Mouse (Mus musculus): ENCODE measurements around the gene Slc12a8. TPM values are rescaled to one million over a fixed set of nuclear protein-coding genes. Genes with fewer than 3 reads are reported as not detected.
A peak's percentile ranks its signal among the peaks of the same experiment; 100 is the strongest.
"Not testable (repeated sequence)": the region's sequence is repeated elsewhere in the genome, so short reads cannot be mapped to it uniquely, and the experiment has no call there.

The Slc12a8 gene
- 1 to 10 TPM in 3 of 4 experiments, under 1 TPM in 1; 0.80 to 1.6 (median 1.3) TPM for total RNA-seq (2022)

- peak in 1 of 2 experiments; percentile 76 for DNase-seq (ENCODE audit: low spot score in 2 of 2)
Measured at GRCm38 (mm10) chr16:33516807-33517565, at the start of gene Slc12a8. Slc12a8 (plus strand) TSS chr16:33517328.

GRCm38 (mm10) chr16:33467451-33467850 is 49.7 kb upstream of the Slc12a8 start:
- DNase-seq (ENCODE audit: low spot score in 2 of 2) = no peak

DNA sequence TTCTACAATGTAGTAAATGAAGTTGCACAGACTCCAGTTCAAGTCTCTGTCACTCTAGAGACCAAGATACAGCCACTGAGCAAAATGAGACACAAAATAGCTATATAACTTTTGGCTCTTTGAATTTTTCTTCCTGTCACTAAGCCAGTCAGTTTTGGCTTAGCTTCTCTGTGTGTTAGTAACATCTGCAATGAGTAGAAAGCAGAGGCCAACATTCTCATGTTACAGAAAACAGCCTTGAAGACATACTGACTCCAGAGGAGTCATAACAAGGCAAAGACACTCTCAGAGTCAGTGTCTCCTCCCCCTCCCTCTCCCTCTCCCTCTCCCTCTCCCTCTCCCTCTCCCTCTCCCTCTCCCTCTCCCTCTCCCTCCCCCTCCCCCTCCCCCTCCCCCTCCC is 47.2 kb upstream of the Slc12a8 start:
- DNase-seq (ENCODE audit: low spot score in 2 of 2) = no peak

DNA sequence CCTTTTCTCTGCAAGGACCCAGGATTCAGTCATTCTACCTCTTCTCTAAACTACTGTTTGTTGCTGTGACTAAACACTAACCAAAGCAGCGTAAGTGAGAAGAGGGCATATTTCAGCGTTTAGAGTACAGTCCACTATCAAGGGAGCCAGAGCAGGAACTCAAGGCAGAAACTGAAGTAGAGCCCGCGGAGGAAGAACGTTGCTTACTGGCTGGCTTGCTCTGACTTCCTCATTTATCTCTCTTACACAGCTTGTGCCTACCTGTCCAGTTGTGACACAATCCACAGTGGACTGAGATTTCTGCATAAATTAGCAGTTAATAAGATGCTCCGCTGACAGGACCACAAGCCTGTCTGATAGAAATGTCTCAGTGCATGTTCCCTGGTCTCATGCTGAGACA is 42.7 kb upstream of the Slc12a8 start:
- DNase-seq (ENCODE audit: low spot score in 2 of 2) = no peak

- no peak for DNase-seq (ENCODE audit: low spot score in 2 of 2)
Measured at GRCm38 (mm10) chr16:33479926-33480325, 37.2 kb upstream of the Slc12a8 start.

- DNase-seq (ENCODE audit: low spot score in 2 of 2) = no peak
Measured at GRCm38 (mm10) chr16:33481148-33481547, 36.0 kb upstream of the Slc12a8 start.

DNA sequence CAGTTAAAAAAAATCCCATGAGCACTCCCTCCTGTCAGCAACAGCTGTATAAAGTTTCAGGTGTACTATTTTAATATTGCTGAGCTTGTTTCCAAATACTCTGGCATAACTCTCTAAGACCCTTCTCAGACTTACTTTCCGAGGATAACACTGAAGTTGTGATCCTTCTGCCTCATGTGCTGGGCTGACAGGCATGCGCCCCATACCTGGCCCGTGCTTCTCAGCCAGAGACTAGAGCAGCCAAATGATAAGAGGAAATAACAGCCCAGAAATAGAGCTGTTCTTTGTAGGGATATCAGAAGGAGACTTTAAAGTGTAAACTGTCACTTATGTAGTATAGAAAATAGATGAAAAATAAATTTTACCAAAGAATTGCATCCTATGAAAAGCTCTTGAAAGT is 34.8 kb upstream of the Slc12a8 start:
- no peak for DNase-seq (ENCODE audit: low spot score in 2 of 2)

GRCm38 (mm10) chr16:33487709-33488108 is 29.4 kb upstream of the Slc12a8 start:
- DNase-seq (ENCODE audit: low spot score in 2 of 2) = no peak

DNA sequence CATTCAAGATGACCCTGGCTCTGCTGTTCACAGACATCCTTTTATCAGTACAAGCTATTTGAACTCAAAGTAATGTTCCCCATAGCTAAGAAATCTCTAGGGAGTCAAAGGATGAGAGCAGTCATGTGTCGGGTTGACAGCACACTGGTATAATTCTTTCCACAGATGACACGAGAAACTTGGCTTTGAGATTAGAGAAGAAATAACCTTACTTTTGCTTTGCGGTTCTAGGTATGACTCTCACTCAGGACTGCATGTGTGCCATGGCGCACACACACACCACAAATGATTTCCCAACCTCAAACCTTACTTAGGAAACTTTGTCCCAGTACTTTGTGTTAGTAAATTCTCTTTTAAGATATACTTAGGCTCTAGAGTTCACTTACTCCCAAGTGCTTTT is 22.8 kb upstream of the Slc12a8 start:
- DNase-seq (ENCODE audit: low spot score in 2 of 2) = no peak

GRCm38 (mm10) chr16:33508082-33508481 is 9.0 kb upstream of the Slc12a8 start:
- DNase-seq (ENCODE audit: low spot score in 2 of 2) = no peak

GRCm38 (mm10) chr16:33509231-33509630 is 7.9 kb upstream of the Slc12a8 start:
- DNase-seq (ENCODE audit: low spot score in 2 of 2) = not testable (repeated sequence)

DNA sequence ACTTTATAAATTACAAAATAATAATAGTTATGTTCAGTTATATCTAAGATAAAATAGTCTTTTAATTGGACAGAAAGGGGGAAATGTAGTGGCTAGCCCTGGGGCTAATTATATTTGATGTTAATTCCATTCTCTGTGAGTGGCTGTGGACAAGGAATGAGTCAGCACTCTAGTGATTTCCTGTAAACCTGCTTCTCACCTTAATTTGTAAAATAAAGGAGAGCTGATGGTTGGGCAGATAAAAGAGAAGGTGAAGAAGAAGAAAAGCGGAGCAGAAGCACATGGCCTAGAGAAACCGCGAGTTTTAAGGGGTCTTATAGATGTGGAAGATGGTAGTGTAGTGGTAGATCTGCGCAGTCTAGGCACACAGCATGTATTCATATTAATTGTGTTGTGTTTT is 6.3 kb upstream of the Slc12a8 start:
- DNase-seq (ENCODE audit: low spot score in 2 of 2) = not testable (repeated sequence)

GRCm38 (mm10) chr16:33512555-33512954 is 4.6 kb upstream of the Slc12a8 start:
- DNase-seq (ENCODE audit: low spot score in 2 of 2) = no peak

DNA sequence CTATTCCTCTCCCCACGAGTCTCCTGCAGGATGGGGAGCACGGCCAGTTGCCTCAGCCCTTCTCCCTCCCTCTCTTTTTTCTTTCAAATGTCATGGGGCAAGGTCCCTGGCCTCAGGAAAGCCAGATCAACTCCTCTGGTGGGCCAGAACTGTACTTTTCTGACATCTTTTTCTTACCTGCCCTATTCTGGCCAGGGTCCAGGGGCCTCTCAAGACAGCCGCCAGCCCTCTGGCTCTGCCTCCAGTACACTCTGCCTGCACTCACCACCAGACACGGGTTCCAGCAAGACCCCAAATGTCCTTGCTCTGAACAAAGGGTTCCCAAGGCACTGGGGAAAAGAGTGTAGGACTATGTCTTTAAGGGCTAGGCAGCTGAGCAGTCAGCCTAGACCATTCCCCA is 499 bp downstream of the Slc12a8 start:
- no peak for DNase-seq (ENCODE audit: low spot score in 2 of 2)

DNA sequence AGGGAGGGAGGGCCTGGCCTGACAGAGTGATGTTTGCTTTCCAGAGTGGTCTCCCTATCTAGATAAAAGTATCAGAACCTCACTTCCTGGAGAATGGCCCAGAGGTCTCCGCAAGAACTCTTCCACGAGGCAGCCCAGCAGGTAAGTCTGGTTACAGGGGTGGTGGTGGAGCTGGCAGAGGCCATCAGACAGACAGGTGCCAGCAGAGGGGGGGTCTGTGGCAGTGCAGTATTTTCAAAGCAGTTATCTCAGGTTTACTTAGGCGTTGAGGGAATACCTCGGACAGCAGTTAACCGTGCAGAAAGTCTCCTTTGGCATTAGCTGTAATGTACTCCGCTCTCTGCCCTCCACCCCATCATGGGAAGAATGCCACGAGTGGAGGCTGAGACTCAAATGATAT is 1.1 kb downstream of the Slc12a8 start:
- no peak for DNase-seq (ENCODE audit: low spot score in 2 of 2)

GRCm38 (mm10) chr16:33519916-33520568 is 2.9 kb downstream of the Slc12a8 start:
- DNase-seq (ENCODE audit: low spot score in 2 of 2) = no peak

DNA sequence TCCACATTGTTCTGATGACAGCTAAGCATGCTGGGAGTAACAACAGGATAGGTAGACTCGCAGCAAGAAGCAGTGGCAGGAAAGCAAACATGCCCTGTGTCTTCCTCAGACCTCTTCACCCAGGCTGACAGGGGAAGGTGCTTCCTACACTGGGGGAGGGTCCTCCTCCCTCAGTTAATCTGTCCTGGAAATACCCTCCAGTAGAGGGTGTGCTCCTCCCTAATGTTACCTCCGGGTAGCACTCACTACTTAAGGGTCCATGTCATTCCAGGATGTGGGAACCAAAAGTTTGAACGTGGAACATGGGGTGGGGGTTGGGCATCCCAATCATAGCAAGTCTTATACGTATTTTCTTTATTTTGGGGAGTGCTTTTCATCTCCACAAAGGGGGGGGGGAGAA is 5.4 kb downstream of the Slc12a8 start:
- DNase-seq (ENCODE audit: low spot score in 2 of 2) = no peak

GRCm38 (mm10) chr16:33523571-33523970 is 6.4 kb downstream of the Slc12a8 start:
- DNase-seq (ENCODE audit: low spot score in 2 of 2) = no peak

GRCm38 (mm10) chr16:33529502-33530454 is 12.7 kb downstream of the Slc12a8 start:
- DNase-seq (ENCODE audit: low spot score in 2 of 2) = no peak

GRCm38 (mm10) chr16:33531184-33531583 is 14.1 kb downstream of the Slc12a8 start:
- no peak for DNase-seq (ENCODE audit: low spot score in 2 of 2)

- DNase-seq (ENCODE audit: low spot score in 2 of 2) = no peak
Measured at GRCm38 (mm10) chr16:33536456-33536855, 19.3 kb downstream of the Slc12a8 start.

Data from left cerebral cortex, adult 8-10 months (tissue).